14 mouse cellular contexts compared by ENCODE assay signal in genomic region chr12:33219436-33219835, GRCm38 (mm10).
A peak's percentile ranks its signal among the peaks of the same experiment; 100 is the strongest.
DNase-seq lines count a peak whose midpoint lies in the region; ATAC-seq lines count a peak whose summit lies in the region.
"Had no signal": no experiment of that assay in that cellular context is flagged by ENCODE, and none has a peak within 500 bp of the region (broad histone marks: within the 10 kb centered on the region; RNA-seq: fewer than 3 reads in every experiment).

No protein-coding gene starts in this region.

- H3K4me3 ChIP-seq in heart, embryonic 10.5 days, result no peak overlapping the region
- H3K4me3 ChIP-seq in neural tube, embryonic 13.5 days, result no peak overlapping the region
- H3K4me3 ChIP-seq: embryonic facial prominence, embryonic 12.5 days; hindbrain, embryonic 13.5 days; kidney, embryonic 15.5 days; limb, embryonic 13.5 days had no signal

- H3K27ac ChIP-seq in heart, embryonic 10.5 days, result peak overlapping the region; percentile 85; the same call in 1 of the 2 replicates
- H3K27ac ChIP-seq in neural tube, embryonic 13.5 days (replicated peaks), result peak overlapping the region; percentile 65; the same call in 1 of the 2 replicates
- H3K27ac ChIP-seq: embryonic facial prominence, embryonic 12.5 days; kidney, embryonic 15.5 days; limb, embryonic 13.5 days had no signal

- no peak for DNase-seq in heart, embryonic 10.5 days (ENCODE audit: low spot score)
- DNase-seq in heart, adult 18-20 months, result no peak
- no peak for DNase-seq in neural tube, embryonic 10.5 days (ENCODE audit: extremely low spot score, low spot score)
- peak; percentile 63 to 71 for DNase-seq in cerebellum, postnatal 14 days
- DNase-seq in kidney, adult 8-10 months, result no peak
- DNase-seq in kidney, postnatal 36 days, result no peak
- no peak for DNase-seq in spleen, postnatal 14 days (ENCODE audit: low spot score in 2 of 2)
- DNase-seq: lung, postnatal 4 days; thymus, postnatal 4 days had no signal

- 93% methylated on average over 7 of the region's 7 CpGs for WGBS in heart, embryonic 10.5 days
- 76% methylated on average over 7 of the region's 7 CpGs for whole genome bisulfite sequencing in neural tube, embryonic 13.5 days

- no peaks in the 10 kb centered on the region for H3K9me3 ChIP-seq in heart, embryonic 10.5 days
- H3K9me3 ChIP-seq in neural tube, embryonic 13.5 days, result no peaks in the 10 kb centered on the region
- H3K9me3 ChIP-seq: embryonic facial prominence, embryonic 12.5 days; hindbrain, embryonic 13.5 days; kidney, embryonic 15.5 days; limb, embryonic 13.5 days had no signal

- no peaks in the 10 kb centered on the region for H3K27me3 ChIP-seq in heart, embryonic 10.5 days (ENCODE audit: insufficient read depth, poor library complexity, severe bottlenecking)
- no peaks in the 10 kb centered on the region for H3K27me3 ChIP-seq in neural tube, embryonic 13.5 days
- H3K27me3 ChIP-seq: embryonic facial prominence, embryonic 12.5 days; hindbrain, embryonic 13.5 days; kidney, embryonic 15.5 days; limb, embryonic 13.5 days had no signal

- H3K9ac ChIP-seq in neural tube, embryonic 13.5 days, result no peak overlapping the region
- H3K9ac ChIP-seq: embryonic facial prominence, embryonic 12.5 days; hindbrain, embryonic 13.5 days; kidney, embryonic 15.5 days; limb, embryonic 13.5 days had no signal

- ATAC-seq in neural tube, embryonic 13.5 days (ENCODE audit: low read depth), result no peak

- peaks cover 51% of the 10 kb centered on the region for H3K4me1 ChIP-seq in heart, embryonic 10.5 days
- peaks cover 76% of the 10 kb centered on the region for H3K4me1 ChIP-seq in neural tube, embryonic 13.5 days (replicated peaks)
- H3K4me1 ChIP-seq: embryonic facial prominence, embryonic 12.5 days; kidney, embryonic 15.5 days had no signal

- H3K4me2 ChIP-seq in neural tube, embryonic 13.5 days, result no peak overlapping the region
- H3K4me2 ChIP-seq: embryonic facial prominence, embryonic 12.5 days; hindbrain, embryonic 13.5 days; kidney, embryonic 15.5 days; limb, embryonic 13.5 days had no signal

- H3K36me3 ChIP-seq in heart, embryonic 10.5 days, result 0 out of 2 replicates have a peak, but pooled peaks cover 5% of the 10 kb centered on the region
- H3K36me3 ChIP-seq in neural tube, embryonic 13.5 days, result no peaks in the 10 kb centered on the region
- H3K36me3 ChIP-seq: embryonic facial prominence, embryonic 12.5 days; hindbrain, embryonic 13.5 days; kidney, embryonic 15.5 days had no signal

Comparison
In these comparisons a context has a peak if more than half of its experiments do, and no peak if none do; other contexts are left out.
1. DNase-seq: peak in cerebellum, postnatal 14 days (2 of 2); none in heart, embryonic 10.5 days (single experiment), heart, adult 18-20 months (0 of 2), neural tube, embryonic 10.5 days (single experiment), kidney, adult 8-10 months (0 of 2), kidney, postnatal 36 days (0 of 2) and spleen, postnatal 14 days (0 of 2).